In genomic region chr15:89766016-89766415, GRCm38 (mm10) we compare ENCODE assay signal across 5 mouse cellular contexts.
DNase-seq lines count a peak whose midpoint lies in the region; TF ChIP-seq lines count a peak whose summit lies in the region.
"Not testable (repeated sequence)": the region's sequence is repeated elsewhere in the genome, so short reads cannot be mapped to it uniquely, and the experiment has no call there.

No protein-coding gene starts in this region.

- H3K27ac ChIP-seq in ES-E14 (ENCODE audit: insufficient read depth, low read depth, low read length, poor library complexity, severe bottlenecking): not testable (repeated sequence)
- peak overlapping the region; percentile 77 for H3K27ac ChIP-seq in testis, adult 2 months (ENCODE audit: control insufficient read depth, insufficient read depth, low read depth, low read length)

- in situ Hi-C loops in ES-E14 (cut with MboI; ENCODE audit: low sequenced_read_pairs in 2 of 2, unreplicated experiment in 2 of 2): not testable (repeated sequence)

- H3K36me3 ChIP-seq in ES-E14 (ENCODE audit: control insufficient read depth, insufficient read depth, low read length, poor library complexity, severe bottlenecking); testis, adult 2 months (ENCODE audit: control insufficient read depth, insufficient read depth, low read length): not testable (repeated sequence)

- DNase-seq in ES-CJ7 (ENCODE audit: low read depth, low spot score) (peak; percentile 52), ES-E14 (ENCODE audit: low read depth, low spot score) (peak; percentile 12), R1 (ENCODE audit: low read depth, low spot score) (peak; percentile 49), ZHBTc4 (ENCODE audit: low read depth, low spot score) (peak; percentile 58)

- not testable (repeated sequence) for H3K27me3 ChIP-seq in testis, adult 2 months (ENCODE audit: control insufficient read depth, insufficient read depth, low read length)

- H3K9ac ChIP-seq in ES-E14 (ENCODE audit: insufficient read depth, low read depth, low read length, poor library complexity, severe bottlenecking): not testable (repeated sequence)

- TF ChIP-seq POLR2A in testis, adult 2 months (IDR thresholded peaks at IDR 0.05; ENCODE audit: control insufficient read depth, low read depth, low read length): not testable (repeated sequence)

- H3K4me3 ChIP-seq in ES-E14 (ENCODE audit: insufficient read depth in 1 of 2, low read depth in 1 of 2, low read length in 2 of 2, poor library complexity in 1 of 2, severe bottlenecking in 1 of 2): not testable (repeated sequence)
- H3K4me3 ChIP-seq in testis, adult 2 months (ENCODE audit: control insufficient read depth, low read depth, low read length): peak overlapping the region; percentile 85

- TF ChIP-seq CTCF in testis, adult 2 months (IDR thresholded peaks at IDR 0.05; ENCODE audit: control insufficient read depth, insufficient read depth, insufficient replicate concordance, low read depth, low read length): not testable (repeated sequence)

- H3K9me3 ChIP-seq in ES-E14 (ENCODE audit: control insufficient read depth, insufficient read depth, low read depth, low read length): not testable (repeated sequence)

- not testable (repeated sequence) for H3K4me1 ChIP-seq in ES-E14 (ENCODE audit: control insufficient read depth in 2 of 2, insufficient read depth in 2 of 2, low read length in 2 of 2, poor library complexity in 1 of 2); testis, adult 2 months (ENCODE audit: control insufficient read depth, insufficient read depth, low read length)
